Mouse (Mus musculus): ENCODE results near the gene Tsga10.
A peak's percentile ranks its signal among the peaks of the same experiment; 100 is the strongest.
"Not testable (repeated sequence)": the region's sequence is repeated elsewhere in the genome, so short reads cannot be mapped to it uniquely, and the experiment has no call there.

Tsga10 gene

GRCm38 (mm10) chr1:37718516-37718915 is 147.7 kb downstream of the Tsga10 start:
- peak; percentile 68 for DNase-seq

GRCm38 (mm10) chr1:37717415-37718195 is 148.6 kb downstream of the Tsga10 start:
- DNase-seq = no peak

GRCm38 (mm10) chr1:37712357-37712737 is 153.9 kb downstream of the Tsga10 start:
- DNase-seq = not testable (repeated sequence)

- DNase-seq = no peak
Measured at GRCm38 (mm10) chr1:37711596-37712356, 154.5 kb downstream of the Tsga10 start.

- no peak for DNase-seq
Measured at GRCm38 (mm10) chr1:37711082-37711481, 155.1 kb downstream of the Tsga10 start.

GRCm38 (mm10) chr1:37709736-37710135 is 156.5 kb downstream of the Tsga10 start:
- no peak for DNase-seq

- DNase-seq = no peak
Measured at GRCm38 (mm10) chr1:37708270-37708955, 157.8 kb downstream of the Tsga10 start.

Measured in cerebellum, adult 9-10 months (tissue).